Mouse (Mus musculus) bone marrow, adult 2 months (tissue): ENCODE measurements around the gene Nudt13.
A peak's percentile ranks its signal among the peaks of the same experiment; 100 is the strongest.

Experiments used
- CTCF ChIP-seq: fragments of 200-500 bp; IDR thresholded peaks from 2 replicates; pipeline ENCODE4 v1.5.1; 2011; ENCODE audit warnings: low read length, control low read depth; ENCODE audit not compliant: control insufficient read depth, insufficient read depth
- POLR2A ChIP-seq: fragments of 200-500 bp; IDR thresholded peaks from 2 replicates; pipeline ENCODE4 v1.6.1; 2011; ENCODE audit warnings: low read depth, mild to moderate bottlenecking, control low read depth, low read length, borderline replicate concordance; ENCODE audit not compliant: control insufficient read depth

DNA sequence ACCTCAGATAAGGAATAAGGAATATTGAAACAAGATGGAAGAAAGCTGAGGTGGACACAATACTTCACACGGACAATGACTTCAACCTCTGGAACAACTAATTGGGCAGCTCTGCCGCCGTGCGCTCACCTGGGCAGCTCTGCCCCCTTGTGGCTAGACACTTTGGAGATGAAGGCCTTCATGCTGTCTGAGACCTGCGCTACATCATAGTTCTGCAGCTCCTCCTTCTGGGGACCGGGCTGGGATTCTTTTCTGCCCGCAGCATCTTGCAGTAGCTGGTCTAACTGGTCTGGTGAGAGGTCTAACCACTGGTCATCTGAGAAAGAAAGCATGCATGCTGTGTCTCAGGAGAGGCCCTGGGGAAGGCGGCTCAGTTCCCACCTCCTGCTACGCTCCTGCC lies 34.0 kb downstream of the Nudt13 start:
- TF ChIP-seq CTCF (peak; percentile 39; the same call in 1 of the 2 replicates), POLR2A (no peak)
